Mouse (Mus musculus): Measurements from ENCODE around the gene Mfsd12. TPM values are rescaled to one million over a fixed set of nuclear protein-coding genes. Genes with fewer than 3 reads are reported as not detected.

The Mfsd12 gene
- polyA plus RNA-seq, 1 experiment from 2014 or later, result 8.4 TPM

DNA sequence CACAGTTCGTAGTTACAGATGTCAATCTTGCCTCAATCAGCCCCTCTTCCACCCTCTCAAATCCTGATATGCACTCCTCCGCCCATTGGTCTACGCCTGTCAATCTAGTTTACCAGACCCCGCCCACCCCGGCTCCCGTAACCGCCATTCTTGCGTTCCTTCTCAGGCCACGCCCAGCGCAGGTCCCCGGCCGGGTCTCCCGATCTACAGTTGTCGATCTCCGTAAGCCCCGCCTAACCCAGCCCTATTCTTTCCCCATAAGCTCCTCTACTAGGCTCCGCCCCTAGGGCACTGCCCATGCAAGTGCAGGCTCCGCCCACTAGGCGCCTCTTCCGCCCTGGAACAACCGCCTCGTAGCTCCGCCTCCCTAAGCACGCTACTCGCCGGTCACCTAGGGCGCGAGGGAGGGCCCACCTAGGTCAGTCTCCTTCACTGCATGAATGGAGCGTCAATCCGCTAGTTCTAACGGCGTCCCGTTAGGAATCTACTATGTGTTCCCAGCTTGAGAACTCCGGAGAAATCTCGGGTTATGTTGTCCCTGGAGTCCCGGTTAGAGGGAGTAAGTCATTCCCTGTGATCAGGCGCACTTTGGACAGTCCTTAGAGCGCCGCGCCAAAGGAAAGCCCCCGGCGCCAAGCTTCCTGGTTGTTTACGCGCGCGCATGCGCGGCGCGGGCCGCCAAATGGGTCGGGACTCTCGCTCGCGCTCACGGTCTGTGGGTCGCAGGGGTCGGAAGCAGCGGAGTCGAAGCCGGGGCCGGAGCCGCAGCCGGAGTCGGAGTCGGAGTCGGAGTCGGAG lies 36.5 kb upstream of the Mfsd12 start, which contains the start of gene Cactin:
Gene Cactin, plus strand, starts transcription at position 554 of the 798 bp plus-strand sequence.
- Histone ChIP-seq H3K36me3 (replicated peaks) (peaks cover 49% of the 10 kb centered on the region), H3K9ac (peak within 1 kb of the TSS; percentile 79), H3K4me1 (peaks cover 38% of the 10 kb centered on the region), H3K27ac (peak within 1 kb of the TSS; percentile 88), H3K4me3 (replicated peaks) (peak within 1 kb of the TSS; percentile 96), H3K9me3 (no peaks in the 10 kb centered on the region), H3K4me2 (peak within 1 kb of the TSS; percentile 77), H3K27me3 (peaks cover 6% of the 10 kb centered on the region; the same call in 1 of the 2 replicates)
- WGBS, result under 1% methylated on average over 68 of the region's 68 CpGs
- peak; percentile 93 for ATAC-seq (ENCODE audit: low FRiP score)

GRCm38 (mm10) chr10:81321436-81321835 lies 35.9 kb upstream of the Mfsd12 start:
- peaks cover 33% of the 10 kb centered on the region for H3K4me1 ChIP-seq

DNA sequence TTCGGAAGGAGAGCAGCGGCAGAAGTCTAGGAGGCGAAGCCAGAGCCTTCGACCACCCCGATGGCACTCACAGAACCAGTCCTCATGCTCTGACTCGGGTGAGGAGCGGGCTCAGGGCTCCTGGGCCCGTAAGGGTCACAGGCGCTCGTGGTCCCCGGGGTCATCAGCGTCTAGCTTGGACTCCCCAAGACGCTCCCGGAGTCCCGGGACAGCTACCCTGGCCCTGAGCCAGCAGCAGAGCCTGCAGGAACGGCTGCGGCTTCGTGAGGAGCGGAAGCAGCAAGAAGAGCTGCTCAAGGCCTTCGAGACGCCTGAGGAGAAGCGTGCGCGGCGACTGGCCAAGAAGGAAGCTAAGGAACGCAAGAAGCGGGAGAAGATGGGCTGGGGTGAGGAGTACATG lies 34.8 kb upstream of the Mfsd12 start:
- Histone ChIP-seq H3K4me1 (peaks cover 24% of the 10 kb centered on the region), H3K27me3 (no peaks in the 10 kb centered on the region), H3K4me2 (no peak overlapping the region; the same call in 1 of the 2 replicates), H3K9me3 (no peaks in the 10 kb centered on the region), H3K4me3 (replicated peaks) (peak overlapping the region; percentile 96), H3K36me3 (replicated peaks) (peaks cover 62% of the 10 kb centered on the region), H3K9ac (no peak overlapping the region), H3K27ac (no peak overlapping the region)
- 96% methylated on average over 27 of the region's 27 CpGs for WGBS
- ATAC-seq (ENCODE audit: low FRiP score), result no peak

More at GRCm38 (mm10) chr10:81321436-81321835, 35.9 kb upstream of the Mfsd12 start:
- H3K9me3 ChIP-seq, result no peaks in the 10 kb centered on the region
- H3K27me3 ChIP-seq, result peaks cover 6% of the 10 kb centered on the region; the same call in 1 of the 2 replicates
- peak overlapping the region; percentile 96 for H3K4me3 ChIP-seq (replicated peaks)
- H3K9ac ChIP-seq, result peak overlapping the region; percentile 79
- H3K4me2 ChIP-seq, result peak overlapping the region; percentile 77
- peak overlapping the region; percentile 88 for H3K27ac ChIP-seq
- WGBS, result 4% methylated on average over 19 of the region's 20 CpGs
- peaks cover 53% of the 10 kb centered on the region for H3K36me3 ChIP-seq (replicated peaks)
- no peak; the same call in 1 of the 2 replicates for ATAC-seq (ENCODE audit: low FRiP score)

DNA sequence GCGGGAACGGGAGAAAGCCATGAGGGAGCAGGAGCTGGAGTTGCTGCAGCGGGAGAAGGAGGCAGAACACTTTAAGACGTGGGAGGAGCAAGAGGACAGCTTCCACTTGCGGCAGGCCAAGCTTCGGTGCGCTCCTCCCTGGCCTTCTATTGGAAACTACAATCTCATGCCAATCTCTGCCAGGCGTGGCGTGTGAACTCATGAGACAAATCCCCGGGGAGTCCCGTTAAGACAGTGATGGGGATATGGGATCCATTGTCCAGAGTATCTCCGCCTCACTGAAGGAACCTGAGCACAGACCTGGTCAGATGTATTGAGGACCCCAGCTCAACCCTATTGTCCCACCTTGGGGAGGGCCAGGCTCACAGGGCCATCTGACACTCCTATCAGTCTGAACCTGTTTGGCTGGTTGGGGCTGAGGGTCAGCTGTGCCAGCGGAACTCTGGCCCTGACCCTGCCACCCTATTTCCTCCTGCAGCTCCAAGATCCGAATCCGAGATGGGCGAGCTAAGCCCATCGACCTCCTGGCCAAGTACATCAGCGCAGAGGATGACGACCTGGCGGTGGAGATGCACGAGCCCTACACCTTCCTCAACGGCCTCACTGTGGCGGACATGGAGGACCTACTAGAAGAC lies 34.0 kb upstream of the Mfsd12 start:
- Histone ChIP-seq H3K36me3 (replicated peaks) (peaks cover 56% of the 10 kb centered on the region), H3K9me3 (no peaks in the 10 kb centered on the region), H3K27me3 (no peaks in the 10 kb centered on the region), H3K4me1 (peaks cover 24% of the 10 kb centered on the region), H3K9ac (no peak overlapping the region), H3K4me3 (replicated peaks) (no peak overlapping the region; the same call in 1 of the 2 replicates), H3K4me2 (no peak overlapping the region), H3K27ac (no peak overlapping the region)
- no peak for ATAC-seq (ENCODE audit: low FRiP score)
- WGBS, result 93% methylated on average over 23 of the region's 23 CpGs

DNA sequence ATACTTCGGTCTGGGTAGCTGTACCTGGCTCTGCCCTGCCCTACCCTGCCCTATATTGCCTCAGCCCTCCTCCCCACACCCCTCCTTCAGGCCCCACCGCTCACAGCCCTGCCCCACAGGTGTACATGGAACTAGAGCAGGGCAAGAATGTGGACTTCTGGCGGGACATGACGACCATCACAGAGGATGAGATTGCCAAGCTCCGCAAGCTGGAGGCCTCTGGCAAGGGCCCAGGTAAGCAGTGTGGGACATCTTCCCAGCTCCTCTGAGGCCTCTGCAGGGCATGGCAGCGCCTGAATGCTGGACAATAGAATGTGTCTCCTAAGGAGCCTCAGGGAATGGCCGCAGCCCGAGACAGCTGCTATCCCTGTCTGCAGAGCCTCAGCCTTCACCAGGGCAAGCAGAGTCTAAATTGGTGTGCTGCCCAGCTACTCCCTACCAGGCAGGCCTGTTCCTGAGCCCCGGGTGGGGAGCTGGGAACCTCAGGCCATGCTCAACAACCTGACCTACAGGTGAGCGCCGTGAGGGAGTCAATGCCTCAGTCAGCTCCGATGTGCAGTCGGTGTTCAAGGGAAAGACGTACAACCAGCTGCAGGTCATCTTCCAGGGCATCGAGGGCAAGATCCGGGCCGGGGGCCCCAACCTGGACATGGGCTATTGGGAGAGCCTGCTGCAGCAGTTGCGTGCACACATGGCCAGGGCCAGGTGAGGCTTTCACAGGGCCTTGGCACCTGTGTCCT lies 33.3 kb upstream of the Mfsd12 start:
- no peak for ATAC-seq (ENCODE audit: low FRiP score)
- Histone ChIP-seq H3K27me3 (no peaks in the 10 kb centered on the region), H3K4me2 (no peak overlapping the region), H3K27ac (no peak overlapping the region), H3K36me3 (replicated peaks) (peaks cover 56% of the 10 kb centered on the region), H3K9me3 (no peaks in the 10 kb centered on the region), H3K4me3 (replicated peaks) (no peak overlapping the region; the same call in 1 of the 2 replicates), H3K4me1 (peaks cover 23% of the 10 kb centered on the region), H3K9ac (no peak overlapping the region)
- 95% methylated on average over 18 of the region's 18 CpGs for WGBS

DNA sequence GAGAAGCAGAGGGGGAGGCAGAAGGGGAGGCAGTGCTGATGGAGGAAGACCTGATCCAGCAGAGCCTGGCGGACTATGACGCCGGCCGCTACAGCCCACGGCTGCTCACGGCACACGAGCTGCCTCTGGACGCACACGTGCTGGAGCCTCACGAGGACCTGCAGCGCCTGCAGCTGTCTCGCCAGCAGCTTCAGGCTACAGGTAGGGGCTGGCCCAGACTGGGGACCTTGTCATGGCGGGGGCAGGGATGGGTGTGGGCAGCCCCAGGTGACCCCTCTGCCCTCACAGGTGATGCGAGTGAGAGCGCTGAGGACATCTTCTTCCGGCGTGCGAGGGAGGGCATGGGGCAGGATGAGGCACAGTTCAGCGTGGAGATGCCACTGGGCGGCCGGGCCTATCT lies 32.1 kb upstream of the Mfsd12 start:
- H3K4me1 ChIP-seq, result peaks cover 12% of the 10 kb centered on the region
- H3K4me3 ChIP-seq (replicated peaks), result no peak overlapping the region
- no peak for ATAC-seq (ENCODE audit: low FRiP score)
- H3K27ac ChIP-seq, result no peak overlapping the region
- WGBS, result 96% methylated on average over 21 of the region's 21 CpGs
- H3K4me2 ChIP-seq, result no peak overlapping the region
- H3K9me3 ChIP-seq, result no peaks in the 10 kb centered on the region
- H3K9ac ChIP-seq, result no peak overlapping the region
- H3K36me3 ChIP-seq (replicated peaks), result peaks cover 56% of the 10 kb centered on the region
- H3K27me3 ChIP-seq, result no peaks in the 10 kb centered on the region

DNA sequence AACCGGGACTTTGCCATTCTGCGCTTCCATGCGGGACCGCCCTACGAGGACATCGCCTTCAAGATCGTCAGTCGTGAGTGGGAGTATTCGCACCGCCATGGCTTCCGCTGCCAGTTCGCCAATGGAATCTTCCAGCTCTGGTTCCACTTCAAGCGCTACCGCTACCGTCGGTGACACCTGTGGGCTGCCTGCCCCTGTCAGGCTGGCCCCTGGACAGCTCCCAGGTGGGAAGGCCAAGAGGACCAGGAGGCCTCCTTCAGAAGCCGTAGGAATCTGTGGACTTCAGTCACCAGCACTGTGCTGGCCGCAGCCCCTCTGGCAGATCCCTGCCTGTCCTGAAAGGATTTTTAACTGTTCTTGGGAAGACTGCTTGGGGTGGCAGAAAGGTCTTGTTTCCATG lies 31.5 kb upstream of the Mfsd12 start:
- Histone ChIP-seq H3K9ac (no peak overlapping the region), H3K27me3 (no peaks in the 10 kb centered on the region), H3K27ac (no peak overlapping the region), H3K36me3 (replicated peaks) (peaks cover 56% of the 10 kb centered on the region), H3K9me3 (no peaks in the 10 kb centered on the region), H3K4me3 (replicated peaks) (no peak overlapping the region), H3K4me2 (no peak overlapping the region), H3K4me1 (peaks cover 12% of the 10 kb centered on the region)
- ATAC-seq (ENCODE audit: low FRiP score), result no peak
- WGBS, result 94% methylated on average over 18 of the region's 18 CpGs

DNA sequence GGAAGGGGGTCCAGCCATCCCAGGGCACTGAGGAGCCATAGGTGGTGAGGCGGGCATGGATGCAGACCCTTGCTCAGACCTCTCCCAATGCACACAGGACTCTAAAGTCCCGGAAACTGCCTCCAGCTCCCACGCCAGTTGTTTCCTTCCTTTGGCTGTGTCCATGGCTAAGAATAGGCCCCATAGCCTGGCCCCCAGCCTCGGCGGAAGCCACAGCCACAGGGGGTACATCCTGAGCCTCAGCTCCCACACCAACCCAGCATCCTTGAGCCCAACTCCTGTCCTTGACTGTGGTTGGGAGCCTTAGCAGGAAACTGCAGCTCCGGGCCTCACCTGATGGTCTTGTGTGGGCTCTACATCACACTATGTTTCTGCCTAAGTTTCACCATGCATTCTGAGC lies 30.4 kb upstream of the Mfsd12 start:
- 0 out of 2 replicates have a peak overlapping the region, but pooled peaks have one; percentile 13 for H3K27ac ChIP-seq
- WGBS, result 86% methylated on average over 6 of the region's 6 CpGs
- no peak for ATAC-seq (ENCODE audit: low FRiP score)
- H3K4me2 ChIP-seq, result no peak overlapping the region
- H3K36me3 ChIP-seq (replicated peaks), result peaks cover 56% of the 10 kb centered on the region
- peaks cover 8% of the 10 kb centered on the region for H3K4me1 ChIP-seq
- no peaks in the 10 kb centered on the region for H3K9me3 ChIP-seq
- no peak overlapping the region for H3K9ac ChIP-seq
- H3K27me3 ChIP-seq, result peaks cover 5% of the 10 kb centered on the region
- no peak overlapping the region for H3K4me3 ChIP-seq (replicated peaks)

GRCm38 (mm10) chr10:81327959-81328358 lies 29.3 kb upstream of the Mfsd12 start:
- H3K9me3 ChIP-seq, result no peaks in the 10 kb centered on the region
- H3K27ac ChIP-seq, result no peak overlapping the region
- H3K27me3 ChIP-seq, result peaks cover 16% of the 10 kb centered on the region
- no peak overlapping the region for H3K9ac ChIP-seq
- no peak for ATAC-seq (ENCODE audit: low FRiP score)
- H3K4me2 ChIP-seq, result no peak overlapping the region
- 62% methylated on average over 2 of the region's 2 CpGs for WGBS
- H3K4me3 ChIP-seq (replicated peaks), result no peak overlapping the region
- peaks cover 47% of the 10 kb centered on the region for H3K36me3 ChIP-seq (replicated peaks)
- peaks cover 3% of the 10 kb centered on the region; the same call in 1 of the 2 replicates for H3K4me1 ChIP-seq

DNA sequence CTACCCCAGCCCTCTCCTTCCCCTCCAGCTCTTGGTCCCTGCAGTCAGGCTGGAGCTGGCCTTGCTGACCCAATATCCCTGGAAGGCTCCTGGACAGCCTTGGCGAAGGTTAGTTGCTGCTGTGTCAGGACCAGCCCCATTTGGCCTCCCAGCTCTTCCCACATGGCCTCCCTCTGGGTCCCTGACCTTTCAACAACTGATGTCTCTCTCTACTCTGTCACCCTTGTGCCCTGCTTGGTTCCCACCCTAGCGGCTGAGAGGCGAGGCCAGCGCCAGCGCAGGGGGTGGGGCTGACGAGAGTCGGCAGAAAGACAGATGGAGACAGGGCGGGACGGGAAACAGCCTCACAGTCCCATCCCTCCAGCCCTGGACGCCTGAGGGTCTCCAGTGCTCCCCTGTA lies 28.9 kb upstream of the Mfsd12 start, which contains the start of gene Tbxa2r:
Gene Tbxa2r, plus strand, starts transcription at position 346 of the 400 bp plus-strand sequence.
- Histone ChIP-seq H3K4me1 (peaks cover 3% of the 10 kb centered on the region; the same call in 1 of the 2 replicates), H3K9me3 (no peaks in the 10 kb centered on the region), H3K4me2 (no peak within 1 kb of the TSS), H3K27ac (no peak within 1 kb of the TSS), H3K27me3 (peaks cover 20% of the 10 kb centered on the region), H3K4me3 (replicated peaks) (no peak within 1 kb of the TSS), H3K9ac (peak within 1 kb of the TSS; percentile 21; the same call in 1 of the 2 replicates), H3K36me3 (replicated peaks) (peaks cover 43% of the 10 kb centered on the region)
- 18% methylated on average over 10 of the region's 10 CpGs for WGBS
- ATAC-seq (ENCODE audit: low FRiP score), result no peak

DNA sequence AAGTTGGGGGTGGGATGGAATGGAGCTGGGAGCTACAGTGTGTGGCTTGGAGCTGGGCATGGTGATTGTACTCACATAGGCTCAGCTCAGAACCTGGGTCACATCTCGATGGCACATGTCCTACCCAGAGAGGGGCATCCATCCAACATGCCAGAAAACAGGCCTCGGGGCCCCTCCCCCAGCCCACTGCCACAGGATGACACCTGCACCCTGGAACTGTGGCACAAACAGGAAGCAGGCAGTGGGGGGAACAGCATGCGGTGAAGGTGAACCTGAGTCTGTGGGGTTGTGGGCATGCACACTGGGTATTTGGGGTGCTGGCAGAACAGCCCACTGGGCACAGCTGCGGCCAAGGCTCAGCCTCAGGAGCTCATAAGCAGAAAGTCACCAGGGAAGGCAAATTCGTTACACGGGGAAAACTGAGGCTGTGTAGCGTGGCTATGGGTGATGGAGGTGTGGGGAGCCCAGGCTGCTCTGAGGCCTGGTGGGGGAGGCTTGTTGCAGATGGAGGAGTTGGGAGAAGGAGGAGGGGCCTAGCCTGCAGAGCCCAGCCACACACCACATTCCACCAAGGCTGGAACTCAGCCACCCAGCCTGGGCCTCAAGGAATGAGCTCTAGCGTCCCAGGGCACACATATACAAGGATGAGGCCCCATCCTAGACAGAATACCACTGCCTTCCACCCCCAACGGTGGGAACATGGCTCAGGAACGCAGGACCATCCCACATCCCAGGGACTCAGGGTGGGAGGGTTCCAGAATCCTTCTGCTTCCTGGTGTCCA lies 27.9 kb upstream of the Mfsd12 start:
- no peak overlapping the region for H3K4me3 ChIP-seq (replicated peaks)
- no peak overlapping the region for H3K4me2 ChIP-seq
- H3K27me3 ChIP-seq, result peaks cover 25% of the 10 kb centered on the region
- no peak for ATAC-seq (ENCODE audit: low FRiP score)
- H3K4me1 ChIP-seq, result peaks cover 3% of the 10 kb centered on the region; the same call in 1 of the 2 replicates
- no peaks in the 10 kb centered on the region for H3K9me3 ChIP-seq
- peaks cover 33% of the 10 kb centered on the region for H3K36me3 ChIP-seq (replicated peaks)
- peak overlapping the region; percentile 21; the same call in 1 of the 2 replicates for H3K9ac ChIP-seq
- 80% methylated on average over 10 of the region's 10 CpGs for WGBS
- no peak overlapping the region for H3K27ac ChIP-seq

Measured in forebrain, embryonic 12.5 days (tissue).